Mouse (Mus musculus) right cerebral cortex, postnatal 14 days (tissue): Measurements from ENCODE around the gene Taf1d.
"Not testable (repeated sequence)": the region's sequence is repeated elsewhere in the genome, so short reads cannot be mapped to it uniquely, and the experiment has no call there.

Source experiments
- DNase-seq: peaks from one replicate; pipeline ENCODE4 v3.0.0; 2022

Taf1d gene

DNA sequence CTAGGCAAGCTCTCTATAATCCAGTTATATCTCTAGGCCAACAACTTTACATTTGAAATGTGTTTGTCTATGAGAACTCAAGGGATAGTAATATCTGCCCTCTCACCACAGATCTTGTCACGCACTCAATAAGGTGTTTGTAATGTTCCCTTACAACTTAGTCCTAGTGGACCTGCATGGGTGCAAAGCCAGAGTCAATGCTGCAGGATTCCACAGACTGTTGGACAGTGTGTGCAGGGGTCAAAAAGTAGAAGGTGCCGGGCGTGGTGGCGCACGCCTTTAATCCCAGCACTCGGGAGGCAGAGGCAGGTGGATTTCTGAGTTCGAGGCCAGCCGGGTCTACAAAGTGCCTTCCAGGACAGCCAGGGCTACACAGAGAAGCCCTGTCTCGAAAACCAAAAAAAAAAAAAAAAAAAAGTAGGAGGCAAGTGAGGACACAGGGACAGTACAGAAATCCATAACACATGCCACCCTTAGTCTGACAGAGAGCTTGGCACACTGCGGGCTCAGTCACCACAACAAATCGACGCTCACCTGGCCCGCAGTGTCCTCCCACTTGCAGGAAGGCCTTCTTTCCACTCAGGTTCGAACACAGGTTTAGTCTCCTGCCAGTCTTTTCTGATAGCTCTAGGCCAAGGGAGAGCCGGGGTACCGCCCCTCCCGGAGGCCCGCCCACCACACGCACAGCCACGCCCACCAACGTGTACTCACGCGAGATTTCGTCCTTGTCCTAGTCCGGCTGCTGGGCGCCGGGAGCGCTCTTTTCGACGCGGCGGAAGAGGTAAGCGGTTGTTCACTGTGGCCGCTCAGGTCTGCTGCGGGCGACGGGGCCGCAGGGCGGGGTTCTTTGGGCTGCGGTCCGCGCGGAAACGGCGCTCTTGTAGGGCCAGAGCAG, at the start of gene Taf1d:
Taf1d (plus strand) TSS at position 712 of the 895 bp plus-strand sequence.
- peak; percentile 96 for DNase-seq

DNA sequence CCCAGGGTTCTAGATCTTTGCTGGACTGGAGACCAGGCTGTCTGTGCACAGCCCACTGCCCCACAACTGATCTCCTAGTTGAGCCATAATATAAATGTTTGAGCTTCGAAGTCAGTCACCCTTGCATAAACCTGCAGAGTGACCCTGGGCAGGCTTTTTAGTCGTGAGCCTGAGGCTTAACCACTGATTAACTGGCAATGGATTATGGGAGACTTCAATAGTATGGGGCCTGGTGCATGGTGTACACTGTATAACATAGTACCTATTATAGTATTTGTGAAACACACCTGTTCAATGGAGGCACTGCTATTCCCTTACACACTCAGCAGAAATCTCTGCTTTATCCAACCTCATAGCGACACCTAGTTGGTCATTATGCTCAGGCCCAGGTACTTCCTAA, 49.8 kb upstream of the Taf1d start:
- DNase-seq: no peak

DNA sequence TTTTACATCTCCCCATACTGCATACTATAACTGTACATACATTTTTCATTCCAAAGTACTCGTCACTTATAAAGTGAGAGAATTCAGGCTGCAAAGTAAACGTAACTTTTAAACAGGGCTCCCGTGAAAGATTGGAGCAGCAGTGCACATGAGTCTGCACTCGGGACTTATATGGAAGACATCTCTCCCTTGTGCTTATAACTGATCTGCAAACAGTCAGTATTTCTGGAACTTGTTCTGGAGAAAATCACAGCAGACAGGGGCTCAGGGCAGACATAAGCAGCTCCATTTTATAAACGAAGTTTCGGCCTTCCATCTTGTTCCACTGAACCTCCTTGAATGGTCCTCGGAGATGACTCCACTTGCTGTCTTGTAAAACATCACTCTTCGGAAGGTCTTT, 44.0 kb upstream of the Taf1d start:
- no peak for DNase-seq

DNA sequence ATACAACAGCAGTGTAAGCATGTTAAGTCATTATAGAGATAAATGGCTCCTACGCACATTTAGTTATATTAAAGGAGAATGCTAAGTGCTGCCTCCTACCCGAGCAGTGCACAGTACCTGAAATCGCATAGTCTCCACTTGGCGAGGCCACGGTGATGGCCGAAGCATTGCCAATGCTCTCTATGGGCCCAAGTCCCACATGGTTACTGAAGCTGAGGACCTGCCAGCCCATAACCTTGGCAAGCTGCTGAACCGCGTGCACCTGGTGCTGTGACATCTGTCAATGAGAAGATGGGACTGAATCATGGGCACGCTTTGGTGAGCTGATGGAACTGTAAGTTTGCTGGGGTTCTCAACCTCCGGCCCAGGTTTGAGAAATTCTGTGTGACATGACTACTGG, 42.5 kb upstream of the Taf1d start:
- DNase-seq: no peak

DNA sequence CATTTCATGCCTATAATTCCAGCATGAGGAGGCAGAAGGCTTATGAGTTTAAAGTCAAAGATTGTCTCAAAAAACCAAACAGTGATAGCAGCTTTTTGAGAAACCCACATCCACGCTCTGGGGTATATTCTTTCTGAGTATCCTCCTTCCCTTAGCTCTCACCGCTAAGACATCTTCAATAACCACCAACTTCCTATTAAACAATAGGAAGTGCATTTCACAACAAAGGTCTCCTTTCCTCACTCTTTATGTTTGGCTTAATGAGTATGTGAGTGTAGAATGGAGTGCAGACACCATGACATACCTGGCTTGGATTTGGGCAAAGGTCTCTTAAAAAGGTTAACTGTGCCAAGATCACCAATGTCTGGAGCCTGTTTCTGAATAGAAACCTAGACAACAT, 32.0 kb upstream of the Taf1d start:
- no peak for DNase-seq

DNA sequence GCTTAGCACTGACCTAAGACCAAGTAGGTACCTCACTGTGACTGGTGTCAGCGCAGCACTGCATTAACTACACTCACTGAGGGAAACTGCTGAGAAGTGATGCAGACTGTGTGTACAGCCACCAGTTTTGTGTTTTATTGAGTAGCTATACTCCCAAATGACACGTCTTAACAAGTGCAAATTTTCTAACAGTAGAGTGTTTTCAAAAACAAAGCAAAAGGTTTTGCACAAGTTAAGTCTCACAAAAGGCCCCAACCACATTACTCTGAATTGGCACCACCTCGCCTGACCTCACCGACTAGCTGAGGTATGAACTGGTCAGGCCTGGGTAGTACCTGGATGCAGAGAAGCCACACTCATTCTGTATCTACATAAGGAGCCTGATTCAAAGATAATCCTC, 29.2 kb upstream of the Taf1d start:
- no peak for DNase-seq

DNA sequence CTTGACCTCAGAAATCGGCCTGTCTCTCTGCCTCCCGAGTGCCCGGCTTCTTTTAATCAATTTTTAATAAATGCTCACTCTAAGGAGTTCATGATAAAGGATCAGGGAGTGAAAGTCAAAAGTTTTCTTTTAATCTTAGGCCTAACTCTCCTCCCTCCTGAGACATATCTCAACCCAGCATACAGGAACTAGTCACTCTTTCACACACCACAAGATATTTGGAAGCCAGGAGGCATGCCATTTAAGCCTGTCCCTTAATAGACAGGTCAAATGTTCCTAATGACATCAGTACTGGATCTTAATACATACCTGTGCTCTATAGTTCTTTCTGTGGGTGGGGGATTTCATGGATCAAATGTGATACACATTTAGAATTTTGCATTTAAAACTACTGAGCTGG, 27.7 kb upstream of the Taf1d start:
- DNase-seq: no peak

DNA sequence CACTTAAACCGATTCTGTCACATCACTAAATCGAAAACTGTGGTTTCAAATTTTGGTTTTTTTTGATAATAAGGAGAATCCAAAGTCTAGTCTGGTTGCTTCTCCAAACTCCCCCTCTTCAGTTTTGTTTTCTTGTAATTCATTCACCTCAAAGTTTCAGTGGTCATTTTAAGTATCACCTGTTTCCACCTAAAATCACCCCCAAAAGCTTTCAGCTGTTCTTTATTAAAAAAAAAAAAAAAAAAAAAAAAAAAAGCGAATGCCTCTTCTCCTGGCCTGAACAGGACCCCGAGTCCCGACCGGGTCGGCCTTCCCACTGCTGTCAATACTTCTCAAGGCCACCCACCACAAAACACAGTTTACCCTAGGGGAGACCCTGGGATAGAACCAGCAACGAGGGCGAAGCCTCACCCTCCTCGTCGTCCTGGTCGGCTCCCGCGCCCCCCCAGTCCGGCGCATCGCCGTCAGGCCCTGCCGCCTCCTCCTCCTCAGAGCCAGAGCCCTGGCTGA, 26.8 kb upstream of the Taf1d start:
- no peak for DNase-seq

DNA sequence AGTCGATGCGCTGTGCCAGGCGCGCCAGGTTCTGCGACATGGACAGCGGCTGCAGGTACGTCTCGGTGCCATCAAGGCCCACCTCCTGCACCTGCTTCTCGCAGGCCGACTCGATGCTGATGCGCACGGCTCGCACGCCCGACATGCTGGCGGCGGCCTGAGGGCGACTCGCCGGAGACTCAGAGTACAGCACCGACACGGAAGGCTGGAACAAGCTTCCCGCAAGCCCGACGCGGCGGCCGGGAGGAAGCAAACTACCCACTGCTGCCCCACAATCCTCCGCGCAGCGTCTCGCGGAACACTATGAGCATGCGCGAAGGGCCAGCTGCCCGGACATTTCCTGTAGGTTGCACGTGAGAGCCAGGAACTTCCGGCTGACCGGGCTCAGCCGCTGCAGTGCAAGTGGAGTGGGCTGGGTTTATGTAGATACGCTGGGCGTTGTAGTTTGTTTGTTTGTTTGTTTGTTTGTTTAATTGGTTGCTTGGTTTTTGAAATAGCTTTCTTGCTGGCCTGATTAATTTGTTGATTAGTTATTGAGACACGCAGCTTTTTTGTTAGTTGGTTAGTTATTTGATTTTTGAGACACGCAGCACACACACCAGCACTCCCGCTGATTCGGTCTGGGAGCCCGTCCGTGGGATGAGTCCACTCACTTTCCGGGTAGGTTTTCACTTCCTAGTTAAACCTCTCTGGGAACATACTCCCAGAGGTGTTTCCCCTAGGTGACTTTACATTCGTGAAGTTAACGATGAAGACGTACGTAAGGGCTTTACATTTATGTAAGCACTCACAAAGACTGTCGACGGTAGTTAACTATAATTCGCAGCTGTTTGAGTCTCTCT, 26.1 kb upstream of the Taf1d start, which contains the start of gene Med17:
Med17 (minus strand) TSS at position 283 of the 842 bp plus-strand sequence.
- DNase-seq: peak; percentile 93

DNA sequence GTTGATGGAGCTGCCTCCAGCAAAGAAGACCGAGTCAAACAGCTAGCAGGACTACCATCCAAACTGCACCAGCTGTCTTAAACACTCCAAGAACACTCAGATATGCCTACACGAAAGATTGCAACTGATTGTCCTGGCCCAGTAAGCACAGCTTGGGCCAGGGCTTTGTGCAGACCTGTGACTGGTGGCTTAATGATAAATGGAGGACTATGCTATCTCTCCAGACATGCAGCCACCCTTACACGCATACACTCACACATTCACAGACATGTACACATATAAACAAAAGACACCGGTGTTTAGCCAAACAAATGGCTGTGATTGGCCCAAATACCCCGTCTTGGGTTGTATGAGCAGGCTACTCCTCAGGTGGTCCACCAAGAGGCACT, 25.5 kb upstream of the Taf1d start:
- DNase-seq: no peak

DNA sequence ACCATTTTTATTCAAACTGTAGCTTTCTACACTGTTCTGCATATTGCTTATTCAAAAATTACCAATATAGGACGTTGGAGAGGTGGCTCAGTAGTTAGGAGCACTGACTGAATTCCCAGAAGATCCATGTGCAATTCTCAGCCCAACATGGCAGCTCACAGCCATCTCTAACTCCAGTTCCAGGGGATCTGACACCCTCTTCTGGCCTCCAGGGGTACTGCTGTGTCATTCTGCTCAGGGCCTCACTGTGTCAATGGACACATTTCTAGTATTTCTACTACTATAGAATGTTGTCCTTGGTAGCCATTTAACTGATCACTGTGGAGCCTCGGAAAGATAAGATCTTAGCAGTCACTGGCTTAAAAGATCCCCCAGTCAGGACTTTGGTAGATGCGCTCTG, 20.6 kb upstream of the Taf1d start:
- no peak for DNase-seq

DNA sequence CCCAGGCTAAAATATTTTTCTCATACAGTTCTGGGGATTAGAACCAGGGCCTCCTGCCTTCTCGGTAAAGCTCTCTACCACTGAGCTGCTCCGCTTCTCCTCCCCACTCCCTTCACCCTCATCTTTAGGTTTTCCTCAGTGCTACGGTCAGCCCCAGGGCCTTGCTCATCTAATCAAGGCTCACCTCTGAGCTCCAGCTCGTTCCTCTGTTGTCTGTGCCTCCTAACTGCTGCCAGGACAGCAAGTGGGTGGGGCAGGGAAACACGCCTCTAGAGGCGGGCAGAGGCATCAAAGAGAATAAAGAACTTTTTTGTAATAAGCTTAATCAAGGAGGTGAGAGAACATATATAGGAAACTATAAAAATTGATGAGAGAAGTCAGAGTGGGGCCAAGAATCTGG, 18.2 kb upstream of the Taf1d start:
- DNase-seq: no peak

DNA sequence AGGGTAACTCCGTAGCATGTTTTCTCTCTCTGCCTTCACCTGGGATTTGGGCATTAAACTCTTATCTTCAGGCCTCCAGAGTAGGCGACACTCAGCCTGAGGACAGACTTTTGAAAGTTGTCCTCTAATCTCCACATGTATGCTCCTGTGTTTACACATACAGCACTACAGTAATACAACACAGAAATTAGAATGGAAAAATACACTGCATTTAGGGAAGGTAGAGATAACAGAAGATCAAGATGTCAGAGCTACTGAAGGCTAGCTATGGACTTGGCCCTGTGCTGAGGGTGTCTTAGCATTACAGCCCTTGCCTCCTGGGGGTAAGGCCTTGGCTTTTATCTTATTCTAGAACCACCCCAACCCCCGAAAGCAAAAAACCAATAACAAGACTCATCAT, 17.6 kb upstream of the Taf1d start:
- DNase-seq: no peak

DNA sequence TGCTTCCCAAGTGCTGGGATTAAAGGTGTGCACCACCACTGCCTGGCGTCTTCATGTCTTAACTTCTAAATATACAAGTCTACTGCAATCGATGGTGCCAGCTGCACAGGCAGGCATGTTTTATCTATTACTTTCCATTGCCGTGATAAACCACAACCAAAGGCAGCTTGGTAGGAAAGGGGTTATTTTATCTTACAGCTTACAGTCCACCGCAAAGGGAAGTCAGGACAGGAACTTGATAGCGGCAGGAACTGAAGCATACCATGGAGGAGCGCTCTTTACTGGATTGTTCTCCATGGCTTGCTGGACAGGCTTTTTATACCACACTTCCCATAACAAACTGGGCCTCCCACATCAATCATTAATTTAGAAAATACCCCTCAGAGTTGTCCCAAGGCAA, 16.8 kb upstream of the Taf1d start:
- DNase-seq: no peak

DNA sequence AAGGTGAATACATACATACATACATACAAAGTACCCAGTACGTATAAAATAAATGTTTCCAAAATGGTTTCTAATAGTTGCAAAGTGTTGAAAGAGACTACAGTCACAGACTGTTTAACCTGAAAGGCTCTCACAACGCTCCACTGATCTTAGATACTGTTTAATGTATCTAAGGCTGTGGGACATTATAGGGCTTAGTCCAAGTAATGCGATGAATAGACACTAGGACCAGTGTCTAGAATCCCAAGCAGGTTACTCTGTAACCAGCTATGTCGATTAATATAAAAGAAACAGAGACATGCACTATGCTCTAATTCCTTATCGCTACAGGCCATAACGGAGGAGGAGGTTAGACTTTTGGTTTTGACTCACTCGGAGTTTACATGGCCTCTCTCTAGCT, 8.9 kb upstream of the Taf1d start:
- DNase-seq: no peak

DNA sequence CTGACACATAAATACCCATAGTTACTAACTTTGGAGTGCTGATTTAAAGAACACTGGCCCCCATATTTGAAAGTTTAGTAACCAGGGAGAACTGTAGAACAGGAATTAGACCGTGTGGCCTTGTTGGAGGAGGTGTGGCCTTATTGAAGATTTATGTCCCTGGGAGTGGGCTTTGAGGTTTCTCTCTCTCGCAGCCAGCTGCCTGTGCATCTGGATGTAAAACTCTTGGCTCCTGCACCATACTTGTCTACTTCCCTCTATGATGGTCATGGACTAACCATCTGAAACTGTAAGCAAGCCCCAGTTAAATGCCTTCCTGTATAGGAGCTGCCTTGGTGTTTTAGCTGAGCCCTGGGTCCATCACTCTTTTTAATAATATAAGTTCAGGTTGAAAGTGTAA, 7.6 kb upstream of the Taf1d start:
- no peak for DNase-seq

DNA sequence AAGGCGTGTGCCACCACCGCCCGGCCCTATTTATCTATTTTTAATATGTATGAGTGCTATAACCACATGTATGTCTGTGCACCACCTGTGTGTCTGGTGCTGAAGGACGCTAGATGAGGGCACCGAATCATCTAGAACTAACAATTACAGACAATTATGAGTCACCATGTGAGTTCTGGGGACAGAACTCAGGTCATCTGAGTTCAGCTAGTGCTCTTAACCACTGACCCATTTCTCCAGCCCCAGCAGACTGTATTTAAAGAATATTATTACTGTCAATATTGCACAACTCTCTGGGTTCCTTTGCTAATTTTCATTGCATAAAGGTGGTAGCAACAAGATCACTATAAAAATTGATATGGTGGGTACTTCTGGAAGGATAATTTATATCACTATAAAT, 6.0 kb upstream of the Taf1d start:
- no peak for DNase-seq

DNA sequence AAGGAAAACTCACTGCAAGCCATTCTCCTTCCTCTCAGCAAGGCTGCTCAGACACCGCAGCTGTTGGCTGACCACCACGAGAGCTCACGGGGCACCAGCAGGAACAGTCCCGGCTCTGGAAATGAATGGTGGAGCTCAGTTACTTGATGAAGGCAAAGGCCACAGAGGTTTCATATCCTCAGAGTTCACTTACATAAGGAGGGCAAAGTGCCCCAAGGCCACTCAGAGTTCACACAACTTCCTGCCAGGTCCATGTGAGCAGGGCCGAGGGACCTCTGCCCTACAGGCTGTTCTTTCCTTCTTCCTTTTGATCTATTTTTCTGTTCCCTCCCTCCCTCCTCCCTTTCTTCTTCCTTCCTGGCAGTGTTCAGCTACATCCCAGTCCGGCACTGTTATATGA, 4.6 kb upstream of the Taf1d start:
- peak; percentile 8 for DNase-seq

DNA sequence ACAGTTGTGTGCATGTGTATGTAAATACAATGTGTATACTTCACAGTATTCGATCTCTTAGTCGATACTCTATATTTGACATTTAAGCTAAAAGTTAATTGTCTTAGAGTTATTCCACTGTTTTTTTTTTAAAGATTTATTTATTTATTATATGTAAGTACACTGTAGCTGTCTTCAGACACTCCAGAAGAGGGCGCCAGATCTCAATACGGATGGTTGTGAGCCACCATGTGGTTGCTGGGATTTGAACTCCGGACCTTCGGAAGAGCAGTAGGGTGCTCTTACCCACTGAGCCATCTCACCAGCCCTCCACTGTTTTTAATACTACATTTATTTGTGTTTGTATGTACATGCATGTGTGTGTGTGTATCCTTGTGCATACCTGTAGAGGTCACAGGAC, 4.0 kb upstream of the Taf1d start:
- DNase-seq: not testable (repeated sequence)

DNA sequence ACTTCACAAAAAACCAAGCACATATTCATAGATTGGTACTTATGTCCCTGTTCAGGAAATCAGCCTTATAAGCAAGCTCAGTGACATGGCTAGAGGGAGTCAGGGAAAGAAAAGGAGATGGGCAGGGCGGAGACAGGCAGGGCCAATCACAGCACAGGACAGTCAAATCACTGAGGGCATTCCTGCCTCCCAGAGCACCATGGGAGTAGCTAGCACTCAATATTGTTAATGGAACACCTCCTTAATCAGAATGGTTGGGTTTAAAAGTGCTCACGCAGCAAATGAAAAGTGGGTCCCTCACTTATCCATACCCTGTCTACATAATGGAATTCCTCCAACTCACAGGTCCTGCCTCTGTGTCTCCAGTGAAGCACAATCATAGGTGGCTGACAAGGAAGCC, 3.1 kb upstream of the Taf1d start:
- DNase-seq: no peak

DNA sequence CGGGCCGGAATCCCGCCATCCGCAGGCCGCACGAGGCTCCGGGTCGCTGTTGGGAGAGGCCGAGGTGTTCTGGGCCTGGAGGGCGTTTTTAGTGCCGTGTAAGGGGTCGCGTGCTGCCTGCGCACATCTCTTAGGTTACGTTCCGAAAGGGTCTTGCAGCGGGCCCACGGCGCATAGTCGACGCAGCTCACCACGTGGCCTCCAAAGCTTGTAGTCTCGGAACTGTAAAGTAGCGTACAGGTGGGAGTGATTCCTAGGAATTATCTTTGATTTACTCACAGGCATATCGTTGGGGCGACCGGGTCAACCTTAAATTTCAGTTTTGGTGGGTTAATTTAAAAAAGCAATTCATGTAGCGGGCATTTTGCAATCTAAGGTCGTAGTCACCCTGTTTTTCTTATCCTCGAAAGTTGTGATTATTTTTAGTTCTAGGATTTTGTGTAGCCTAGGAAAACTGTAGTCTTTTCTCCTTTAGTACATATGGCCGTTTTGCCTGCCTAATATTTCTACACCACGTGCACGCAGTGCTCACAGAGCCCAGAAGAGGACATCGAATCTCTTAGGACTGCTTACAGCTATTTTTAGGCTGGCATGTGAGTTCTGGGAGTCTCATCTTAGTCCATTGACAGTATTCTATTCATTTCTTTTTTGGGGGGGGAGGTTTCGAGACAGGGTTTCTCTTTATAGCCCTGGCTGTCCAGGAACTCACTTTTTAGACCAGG, 545 bp downstream of the Taf1d start, which contains the start of gene 4931406C07Rik:
4931406C07Rik (minus strand) TSS at position 51 of the 722 bp plus-strand sequence.
- DNase-seq: no peak

DNA sequence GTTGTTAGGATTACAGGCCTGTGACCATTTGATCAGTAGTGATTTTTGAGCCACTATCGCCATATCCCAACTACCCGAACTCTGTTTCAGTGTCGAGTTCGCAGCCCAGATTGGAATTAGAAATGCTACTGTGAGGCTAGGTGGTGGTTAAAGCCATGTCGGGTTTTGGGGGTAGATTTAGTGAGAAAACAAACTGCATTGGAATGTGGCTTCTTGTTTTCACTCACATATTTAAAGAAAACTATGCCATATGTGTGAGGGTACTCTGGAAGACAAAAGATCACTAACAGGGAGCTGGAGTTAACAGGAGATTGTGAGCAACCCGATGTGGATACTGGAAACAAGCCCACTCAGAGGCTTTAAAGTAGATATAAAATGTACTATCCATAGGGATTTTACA, 1.2 kb downstream of the Taf1d start:
- DNase-seq: no peak

DNA sequence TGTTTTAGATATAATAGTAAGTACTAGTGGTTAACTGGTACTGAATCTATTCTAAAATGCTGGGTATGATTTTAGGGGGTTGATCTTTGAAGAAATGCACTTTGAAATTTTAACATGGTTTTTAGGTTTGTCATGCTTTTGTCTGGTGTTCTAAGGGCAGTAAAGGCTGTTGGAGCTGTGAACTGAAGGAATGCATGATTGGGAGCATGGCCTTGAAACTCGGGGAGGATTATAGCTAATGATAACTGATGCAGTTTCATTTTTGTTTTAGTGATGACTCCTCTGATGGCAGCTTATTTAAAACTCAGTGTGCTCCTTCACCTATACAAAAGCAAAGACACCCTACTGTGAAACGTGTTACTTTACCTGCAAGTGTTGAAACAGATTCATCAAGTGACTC, 2.2 kb downstream of the Taf1d start:
- DNase-seq: no peak
